Mouse (Mus musculus) layer of hippocampus, postnatal 25 days (tissue): ENCODE results near the gene Myom3. TPM values are rescaled to one million over a fixed set of nuclear protein-coding genes. Genes with fewer than 3 reads are reported as not detected.
A peak's percentile ranks its signal among the peaks of the same experiment; 100 is the strongest.

Source experiments
- DNase-seq, 2 experiments: peaks; one replicate each; pipeline ENCODE4 v3.0.0; 2022; ENCODE audit warnings: mixed read lengths in 2 of 2, low spot score in 1 of 2; ENCODE audit errors: extremely low spot score in 1 of 2
- total RNA-seq, 2 experiments: library from RNA; stranded (reverse); gene quantifications; 2 replicates each; pipeline ENCODE4 v1.2.3; 2021

Myom3 gene
- total RNA-seq, 2 experiments from 2014 or later: 0.66 to 1.2 TPM

GRCm38 (mm10) chr4:135851942-135852341, 92.4 kb downstream of the Myom3 start:
- DNase-seq: no peak

GRCm38 (mm10) chr4:135853987-135854546, 94.6 kb downstream of the Myom3 start:
- DNase-seq: no peak

- no peak for DNase-seq
Measured at GRCm38 (mm10) chr4:135854630-135855029, 95.1 kb downstream of the Myom3 start.

- no peak for DNase-seq
Measured at GRCm38 (mm10) chr4:135855080-135855479, 95.6 kb downstream of the Myom3 start.

- DNase-seq: peak; percentile 80 to 90
Measured at GRCm38 (mm10) chr4:135855536-135856222, 96.2 kb downstream of the Myom3 start, which contains the start of gene Srsf10. Gene Srsf10 (plus strand): TSS chr4:135855747.

GRCm38 (mm10) chr4:135856223-135857091, 96.9 kb downstream of the Myom3 start:
- DNase-seq: peak in 1 of 2 experiments; percentile 38

- no peak for DNase-seq
Measured at GRCm38 (mm10) chr4:135857597-135858186, 98.2 kb downstream of the Myom3 start.

Other genes with a start within 250 kb of the Myom3 start
- under 1 TPM; 0.75 to 0.91 TPM for gene Grhl3, start 186.1 kb upstream of the Myom3 start, total RNA-seq
- under 1 TPM; 0.21 to 0.30 TPM for gene Ifnlr1, start 73.4 kb upstream of the Myom3 start, total RNA-seq
- under 1 TPM in 1 of 2 experiments, not detected in 1; 0.14 TPM for gene Il22ra1, start 31.5 kb upstream of the Myom3 start, total RNA-seq
- gene Srsf10, start 96.0 kb downstream of the Myom3 start, total RNA-seq: 10 to 100 TPM; 78.4 to 78.6 TPM
- 10 to 100 TPM; 54.0 to 55.9 TPM for gene Pnrc2, start 114.1 kb downstream of the Myom3 start, total RNA-seq
- gene Cnr2, start 135.7 kb downstream of the Myom3 start, total RNA-seq: under 1 TPM in 1 of 2 experiments, not detected in 1; 0.21 TPM
- gene Fuca1, start 161.0 kb downstream of the Myom3 start, total RNA-seq: 10 to 100 TPM; 40.5 to 40.7 TPM
- gene Hmgcl, start 186.7 kb downstream of the Myom3 start, total RNA-seq: 10 to 100 TPM; 34.0 to 37.1 TPM
- gene Gale, start 204.0 kb downstream of the Myom3 start, total RNA-seq: 10 to 100 TPM; 23.1 to 31.6 TPM
- gene Lypla2, start 212.9 kb downstream of the Myom3 start, total RNA-seq: 100 to 1,000 TPM in 1 of 2 experiments, 10 to 100 TPM in 1; 94.7 to 110 TPM
- 10 to 100 TPM; 84.3 to 89.7 TPM for gene Pithd1, start 227.5 kb downstream of the Myom3 start, total RNA-seq